Mouse (Mus musculus) C2C12 (cell line): Measurements from ENCODE around the gene Gabarap. TPM values are rescaled to one million over a fixed set of nuclear protein-coding genes. Genes with fewer than 3 reads are reported as not detected.

ENCODE experiments used
- H3K27me3 ChIP-seq: one replicate; pipeline ENCODE4 v1.6.1; 2011; ENCODE audit not compliant: control insufficient read depth, insufficient read depth, insufficient read length
- H3K36me3 ChIP-seq: one replicate; pipeline ENCODE4 v1.6.1; 2011; ENCODE audit not compliant: control insufficient read depth, insufficient read depth
- H3K4me3 ChIP-seq: one replicate; pipeline ENCODE4 v1.5.1; 2011; ENCODE audit warnings: mild to moderate bottlenecking, control low read depth; ENCODE audit not compliant: poor library complexity, insufficient read depth, severe bottlenecking
- H3K79me2 ChIP-seq: one replicate; pipeline ENCODE4 v1.6.1; 2011; ENCODE audit not compliant: control insufficient read depth, insufficient read depth
- H3K79me3 ChIP-seq: one replicate; pipeline ENCODE4 v1.6.1; 2011; ENCODE audit warnings: low read depth, control low read depth
- H3ac ChIP-seq: one replicate; pipeline ENCODE3; 2011; ENCODE audit warnings: low read depth; ENCODE audit not compliant: control insufficient read depth, insufficient read length
- CEBPB ChIP-seq: IDR thresholded peaks from one replicate; pipeline ENCODE4 v1.6.1; 2011; ENCODE audit warnings: low read depth, mild to moderate bottlenecking, control low read depth, moderate library complexity
- CTCF ChIP-seq: IDR thresholded peaks from one replicate; pipeline ENCODE4 v1.5.1; 2011; ENCODE audit not compliant: control insufficient read depth, insufficient read depth, insufficient read length
- FOSL1 ChIP-seq: IDR thresholded peaks from one replicate; pipeline ENCODE4 v1.8.0; 2011; ENCODE audit warnings: mild to moderate bottlenecking, low read length; ENCODE audit not compliant: poor library complexity, insufficient read depth, severe bottlenecking
- MAX ChIP-seq: IDR thresholded peaks from one replicate; pipeline ENCODE4 v1.6.1; 2011; ENCODE audit warnings: mild to moderate bottlenecking, control low read depth
- MYOD1 ChIP-seq: IDR thresholded peaks from one replicate; pipeline ENCODE4 v1.6.1; 2011; ENCODE audit warnings: low read depth; ENCODE audit not compliant: control insufficient read depth, insufficient read length
- MYOG ChIP-seq: IDR thresholded peaks from one replicate; pipeline ENCODE4 v1.6.1; 2011; ENCODE audit not compliant: control insufficient read depth, insufficient read length; ENCODE audit errors: extremely low read depth
- USF1 ChIP-seq: IDR thresholded peaks from one replicate; pipeline ENCODE4 v1.6.1; 2011; ENCODE audit warnings: low read depth, mild to moderate bottlenecking, control low read depth, moderate library complexity
- polyA plus RNA-seq: library from polyadenylated mRNA; unstranded; fragments of >200 nt; fragmentation: generic; extraction: Trizol; gene quantifications from one replicate; pipeline ENCODE4 v1.2.1, GENCODE M21; 2012; ENCODE audit warnings: missing spikeins

The Gabarap gene
- polyA plus RNA-seq, 1 experiment, result 362 TPM

DNA sequence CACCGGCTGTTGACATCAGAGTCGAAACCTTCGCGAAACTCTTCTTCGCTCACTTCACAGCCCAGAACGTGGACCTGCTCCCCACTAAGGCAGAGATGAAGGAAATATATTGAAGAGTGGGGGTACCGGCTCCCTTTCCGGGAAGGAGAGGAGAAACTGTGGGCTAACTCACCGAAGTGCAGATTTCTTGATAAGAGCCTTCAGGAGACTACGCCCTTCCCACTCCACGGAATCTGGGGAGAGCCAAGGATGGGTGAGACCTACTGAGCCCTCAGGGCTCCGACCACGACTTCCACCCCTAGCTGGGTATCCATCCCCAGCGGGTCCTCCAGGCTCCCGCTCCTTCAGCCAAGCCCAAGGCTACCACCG, 11.1 kb upstream of the Gabarap start:
- Histone ChIP-seq H3K4me3 (peak overlapping the region; percentile 94), H3K27me3 (no peaks in the 10 kb centered on the region), H3K79me2 (peaks cover 70% of the 10 kb centered on the region), H3K36me3 (peaks cover 55% of the 10 kb centered on the region), H3ac (peak overlapping the region; percentile 90), H3K79me3 (peaks cover 61% of the 10 kb centered on the region)
- no peak for TF ChIP-seq FOSL1
- TF ChIP-seq CEBPB, result no peak
- TF ChIP-seq MAX, result no peak
- no peak for TF ChIP-seq USF1
- TF ChIP-seq MYOG, result no peak
- no peak for TF ChIP-seq MYOD1
- TF ChIP-seq CTCF, result no peak

DNA sequence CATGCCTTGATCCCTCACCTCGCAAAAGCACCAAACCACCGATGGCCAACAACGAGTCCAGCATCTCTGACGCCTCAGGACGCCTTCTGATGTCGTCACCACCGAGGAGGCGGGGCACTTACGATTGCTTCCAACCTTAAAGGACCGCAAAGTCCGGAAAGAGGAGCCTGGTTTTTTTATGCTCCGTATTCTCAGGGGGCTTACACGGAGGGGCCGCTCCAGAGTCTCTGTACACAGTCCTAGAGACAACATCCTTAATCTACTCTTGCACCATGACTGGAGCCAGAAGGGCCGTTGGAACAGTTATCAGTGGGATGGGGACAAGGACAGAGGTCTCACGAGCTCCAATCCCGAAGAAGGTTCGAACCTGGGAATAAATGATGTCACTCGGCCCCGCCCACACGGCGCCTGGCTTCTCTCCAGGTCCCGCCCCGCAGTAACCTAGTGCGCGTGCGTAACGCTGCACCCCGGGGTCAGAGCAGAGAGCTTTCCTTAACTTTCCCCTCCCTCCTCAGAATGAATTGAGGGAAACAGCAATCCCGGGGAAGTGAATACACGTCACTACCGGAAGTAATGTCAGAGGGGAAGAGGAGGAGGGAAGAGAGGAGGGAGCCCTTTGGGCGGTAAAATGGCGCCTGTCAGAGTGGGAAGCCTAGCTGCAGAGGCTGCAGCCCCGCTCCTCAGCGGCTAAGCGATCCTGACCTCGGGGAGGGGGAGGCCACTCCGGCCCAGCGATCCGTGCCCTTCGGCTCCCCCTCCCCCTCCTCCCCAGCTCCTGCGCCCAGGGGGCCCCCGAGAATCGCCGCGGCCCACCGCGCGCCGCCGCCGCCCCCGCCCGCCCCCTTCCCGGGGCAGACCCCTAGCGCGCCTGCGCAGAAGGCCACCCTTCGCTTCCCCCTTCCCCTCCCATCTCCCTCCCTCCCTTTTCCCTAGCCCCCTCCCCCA, 10.5 kb upstream of the Gabarap start:
- Histone ChIP-seq H3ac (peak overlapping the region; percentile 97), H3K36me3 (peaks cover 55% of the 10 kb centered on the region), H3K27me3 (no peaks in the 10 kb centered on the region), H3K79me3 (peaks cover 66% of the 10 kb centered on the region), H3K79me2 (peaks cover 76% of the 10 kb centered on the region), H3K4me3 (peak overlapping the region; percentile 94)
- TF ChIP-seq USF1, result peak; percentile 11
- TF ChIP-seq FOSL1, result no peak
- no peak for TF ChIP-seq MYOD1
- no peak for TF ChIP-seq CTCF
- peak; percentile 30 for TF ChIP-seq CEBPB
- peak; percentile 20 for TF ChIP-seq MAX
- no peak for TF ChIP-seq MYOG

DNA sequence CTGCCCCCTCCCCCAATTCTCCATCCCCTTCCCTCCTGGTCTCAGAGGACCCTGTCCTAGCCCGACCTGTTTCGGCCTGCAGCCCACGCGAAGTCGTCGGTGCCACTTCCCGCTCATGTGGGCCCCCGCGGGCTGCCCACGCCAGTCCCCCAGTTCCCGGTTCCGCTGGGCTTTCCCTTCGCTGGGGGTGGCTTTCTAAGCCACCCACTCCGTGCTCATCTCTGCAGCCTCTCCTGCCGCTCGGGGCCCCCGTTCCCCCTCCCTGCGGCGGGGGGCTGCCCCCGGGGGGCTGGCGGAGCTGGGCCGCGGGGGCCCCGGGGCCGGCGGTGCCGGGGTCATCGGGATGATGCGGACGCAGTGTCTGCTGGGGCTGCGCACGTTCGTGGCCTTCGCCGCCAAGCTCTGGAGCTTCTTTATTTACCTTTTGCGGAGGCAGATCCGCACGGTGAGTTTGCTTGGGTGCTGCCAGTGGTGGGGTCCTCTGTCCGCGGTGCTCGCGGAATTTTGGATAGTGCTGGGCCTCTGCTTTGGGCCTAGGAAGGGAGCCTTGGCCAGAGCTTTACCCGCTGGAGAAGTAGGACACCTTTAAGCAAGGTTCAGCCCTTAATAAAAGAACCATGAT, 9.7 kb upstream of the Gabarap start, which contains the start of gene Ctdnep1:
Ctdnep1 (plus strand) TSS at position 16 of the 622 bp plus-strand sequence.
- Histone ChIP-seq H3K4me3 (peak within 1 kb of the TSS; percentile 94), H3K36me3 (peaks cover 55% of the 10 kb centered on the region), H3K27me3 (no peaks in the 10 kb centered on the region), H3K79me3 (peaks cover 66% of the 10 kb centered on the region), H3K79me2 (peaks cover 80% of the 10 kb centered on the region), H3ac (peak within 1 kb of the TSS; percentile 97)
- TF ChIP-seq MAX (no peak), MYOD1 (no peak), CTCF (no peak), CEBPB (no peak), MYOG (no peak), USF1 (no peak), FOSL1 (no peak)

DNA sequence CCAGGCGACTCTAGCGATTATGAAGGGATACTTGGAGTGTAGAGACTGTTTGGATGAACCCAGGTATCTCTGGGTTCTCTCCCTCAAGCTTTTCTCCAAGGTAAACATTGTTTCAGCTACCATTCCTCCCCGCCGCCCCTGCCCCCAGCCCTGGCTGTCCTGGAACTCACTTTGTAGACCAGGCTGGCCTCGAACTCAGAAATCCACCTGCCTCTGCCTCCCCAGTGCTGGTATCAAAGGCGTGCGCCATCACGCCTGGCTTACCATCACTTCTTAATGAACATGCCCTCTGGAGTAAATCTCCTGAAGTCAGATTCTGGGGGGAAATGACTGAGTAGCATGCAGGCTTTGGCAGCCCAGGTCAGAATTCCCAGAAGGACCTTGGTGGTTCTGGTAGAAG, 8.7 kb upstream of the Gabarap start, which contains the start of gene Elp5:
Elp5 (minus strand) TSS at position 293 of the 400 bp plus-strand sequence.
- Histone ChIP-seq H3K4me3 (peak within 1 kb of the TSS; percentile 94), H3K27me3 (no peaks in the 10 kb centered on the region), H3K79me3 (peaks cover 65% of the 10 kb centered on the region), H3K36me3 (peaks cover 58% of the 10 kb centered on the region), H3ac (peak within 1 kb of the TSS; percentile 97), H3K79me2 (peaks cover 85% of the 10 kb centered on the region)
- no peak for TF ChIP-seq FOSL1
- no peak for TF ChIP-seq CEBPB
- TF ChIP-seq MYOD1, result no peak
- TF ChIP-seq CTCF, result no peak
- TF ChIP-seq MYOG, result no peak
- no peak for TF ChIP-seq USF1
- TF ChIP-seq MAX, result no peak

DNA sequence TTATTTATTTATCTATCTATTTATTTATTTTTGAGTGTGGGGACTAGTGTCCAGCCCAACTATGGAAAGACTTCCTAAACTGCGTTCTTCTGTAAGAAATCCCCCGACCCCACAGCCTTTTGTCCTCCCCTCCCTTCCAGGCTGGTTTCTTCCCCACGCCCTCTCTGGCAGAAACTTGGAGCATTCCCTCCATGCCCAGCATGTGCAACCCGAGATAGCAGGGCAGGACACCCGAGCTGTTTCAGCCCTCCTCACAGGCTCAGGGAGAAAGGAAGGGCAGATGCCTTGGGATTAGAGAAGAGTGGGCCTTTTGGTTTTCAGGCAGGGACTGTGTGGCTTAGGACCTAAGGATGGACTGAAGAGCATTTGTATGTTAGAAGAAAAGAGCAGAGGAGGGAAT, 8.1 kb upstream of the Gabarap start:
- peaks cover 58% of the 10 kb centered on the region for H3K36me3 ChIP-seq
- H3K79me2 ChIP-seq, result peaks cover 85% of the 10 kb centered on the region
- H3K27me3 ChIP-seq, result no peaks in the 10 kb centered on the region
- peaks cover 61% of the 10 kb centered on the region for H3K79me3 ChIP-seq
- H3ac ChIP-seq, result peak overlapping the region; percentile 20
- TF ChIP-seq CTCF (no peak), CEBPB (no peak), MYOG (no peak), MYOD1 (no peak), MAX (no peak), USF1 (no peak), FOSL1 (no peak)
- no peak overlapping the region for H3K4me3 ChIP-seq

DNA sequence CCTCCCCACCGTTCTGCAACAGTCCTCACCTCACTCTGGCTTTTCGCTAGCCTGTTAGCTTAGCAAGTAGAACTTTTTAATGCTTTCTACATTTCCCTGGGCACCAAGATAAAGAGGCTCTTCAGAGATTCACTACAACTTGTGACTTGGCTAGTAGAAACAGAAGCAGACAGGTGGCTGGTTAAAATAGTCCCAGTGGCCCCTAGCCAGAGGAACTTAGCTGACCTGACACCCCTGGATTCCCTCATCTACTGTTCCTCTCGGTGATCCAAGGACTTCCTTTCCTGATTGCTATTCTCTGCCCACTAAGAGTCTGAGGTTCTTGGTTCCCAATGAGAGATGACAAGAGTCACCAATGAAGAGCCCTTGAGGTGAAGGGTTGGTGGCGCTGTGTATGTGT, 7.6 kb upstream of the Gabarap start:
- Histone ChIP-seq H3K79me2 (peaks cover 86% of the 10 kb centered on the region), H3K27me3 (no peaks in the 10 kb centered on the region), H3ac (peak overlapping the region; percentile 20), H3K4me3 (no peak overlapping the region), H3K36me3 (peaks cover 58% of the 10 kb centered on the region), H3K79me3 (peaks cover 57% of the 10 kb centered on the region)
- TF ChIP-seq USF1 (no peak), MYOG (no peak), MAX (no peak), CTCF (no peak), CEBPB (no peak), MYOD1 (no peak), FOSL1 (no peak)
